Mouse (Mus musculus) CH12.LX (cell line): Measurements from ENCODE around the gene Bst2. TPM values are rescaled to one million over a fixed set of nuclear protein-coding genes. Genes with fewer than 3 reads are reported as not detected.

Experiments used
- DNase-seq: peaks from one replicate; pipeline ENCODE4 v3.0.0-alpha.2; 2013; ENCODE audit errors: extremely low read depth
- H3K27ac ChIP-seq: 2 replicates; pipeline ENCODE4 v1.5.1; 2012; ENCODE audit warnings: low read depth, mild to moderate bottlenecking, control low read depth, moderate library complexity; ENCODE audit not compliant: insufficient read depth
- H3K27me3 ChIP-seq: replicated peaks from 2 replicates; pipeline ENCODE3; 2012; ENCODE audit warnings: inconsistent platforms
- H3K36me3 ChIP-seq, 2 experiments: replicated peaks in 1 of 2; 2 replicates each; pipeline versions ENCODE3 to v1.6.1; 2012; ENCODE audit warnings: inconsistent platforms in 1 of 2, low read length in 1 of 2, mild to moderate bottlenecking in 1 of 2, mixed read lengths in 1 of 2, moderate library complexity in 1 of 2; ENCODE audit not compliant: control insufficient read depth in 1 of 2, insufficient read depth in 1 of 2
- H3K4me1 ChIP-seq, 2 experiments: 2 replicates each; pipeline ENCODE4 v1.6.1; 2012; ENCODE audit warnings: inconsistent platforms in 1 of 2, moderate library complexity in 1 of 2; ENCODE audit not compliant: insufficient read depth in 2 of 2, control insufficient read depth in 1 of 2
- H3K4me2 ChIP-seq: 2 replicates; pipeline ENCODE4 v1.6.1; 2012; ENCODE audit warnings: low read depth, mild to moderate bottlenecking, control low read depth; ENCODE audit not compliant: poor library complexity, insufficient read depth, severe bottlenecking
- H3K4me3 ChIP-seq, 3 experiments: fragments of 150-350 bp in 1 of 3; sonication (generic) in 1 of 3; replicated peaks in 1 of 3; 2 replicates each; pipeline versions ENCODE3 to v1.5.1; 2011 to 2012; ENCODE audit warnings: low read depth in 2 of 3, low read length in 2 of 3, mild to moderate bottlenecking in 2 of 3, moderate library complexity in 2 of 3, control low read depth in 1 of 3, improper control_type of control experiment in 1 of 3, inconsistent platforms in 1 of 3, mixed read lengths in 1 of 3; ENCODE audit not compliant: poor library complexity in 1 of 3
- H3K79me2 ChIP-seq: replicated peaks from 2 replicates; pipeline ENCODE4 v1.6.1; 2012; ENCODE audit warnings: mild to moderate bottlenecking, moderate library complexity; ENCODE audit not compliant: control insufficient read depth, poor library complexity, insufficient read depth, severe bottlenecking; ENCODE audit errors: extremely low read depth
- H3K9ac ChIP-seq: 2 replicates; pipeline ENCODE4 v1.6.1; 2012; ENCODE audit warnings: low read depth, mild to moderate bottlenecking, control low read depth, moderate library complexity; ENCODE audit not compliant: insufficient read depth
- H3K9me3 ChIP-seq: replicated peaks from 2 replicates; pipeline ENCODE3; 2012; ENCODE audit warnings: low read length, inconsistent platforms, mixed read lengths
- BHLHE40 ChIP-seq: IDR thresholded peaks from 2 replicates; pipeline ENCODE4 v1.6.1; 2011; ENCODE audit warnings: mild to moderate bottlenecking, low read depth, low read length, improper control_type of control experiment
- CHD2 ChIP-seq: IDR thresholded peaks from 2 replicates; pipeline ENCODE4 v1.6.1; 2011; ENCODE audit warnings: low read length, improper control_type of control experiment
- CTCF ChIP-seq, 2 experiments: IDR thresholded peaks in 1 of 2; conservative IDR thresholded peaks in 1 of 2; 2 replicates each; pipeline ENCODE4 v1.5.1; 2011 to 2012; ENCODE audit warnings: low read depth in 2 of 2, low read length in 2 of 2, improper control_type of control experiment in 1 of 2, inconsistent platforms in 1 of 2, mild to moderate bottlenecking in 1 of 2, moderate library complexity in 1 of 2
- ELF1 ChIP-seq: IDR thresholded peaks from 2 replicates; pipeline ENCODE4 v1.6.1; 2014; ENCODE audit warnings: low read depth, mild to moderate bottlenecking, inconsistent platforms, low read length, improper control_type of control experiment
- EP300 ChIP-seq: IDR thresholded peaks from 2 replicates; pipeline ENCODE4 v1.6.1; 2011; ENCODE audit warnings: low read length, improper control_type of control experiment
- ETS1 ChIP-seq: conservative IDR thresholded peaks from 2 replicates; pipeline ENCODE4 v1.6.1; 2012; ENCODE audit warnings: low read depth, mild to moderate bottlenecking, inconsistent platforms, low read length, improper control_type of control experiment, moderate library complexity
- GABPA ChIP-seq: IDR thresholded peaks from 2 replicates; pipeline ENCODE4 v1.6.1; 2012; ENCODE audit warnings: low read depth, low read length, improper control_type of control experiment, inconsistent platforms; ENCODE audit not compliant: insufficient replicate concordance
- HCFC1 ChIP-seq: IDR thresholded peaks from 2 replicates; pipeline ENCODE4 v1.6.1; 2012; ENCODE audit warnings: low read depth, mild to moderate bottlenecking, inconsistent platforms, low read length, improper control_type of control experiment
- IRF4 ChIP-seq: IDR thresholded peaks from 2 replicates; pipeline ENCODE4 v1.6.1; 2014; ENCODE audit warnings: low read depth, mild to moderate bottlenecking, inconsistent platforms, low read length, improper control_type of control experiment
- JUN ChIP-seq: IDR thresholded peaks from 2 replicates; pipeline ENCODE4 v1.6.1; 2011; ENCODE audit warnings: low read depth, mild to moderate bottlenecking, low read length, improper control_type of control experiment, moderate library complexity; ENCODE audit not compliant: insufficient read depth
- MAFK ChIP-seq: IDR thresholded peaks from 2 replicates; pipeline ENCODE4 v1.6.1; 2011; ENCODE audit warnings: low read length, improper control_type of control experiment; ENCODE audit not compliant: insufficient replicate concordance
- MAZ ChIP-seq: IDR thresholded peaks from 2 replicates; pipeline ENCODE4 v1.6.1; 2012; ENCODE audit warnings: low read depth, mild to moderate bottlenecking, inconsistent platforms, low read length, improper control_type of control experiment, moderate library complexity
- MEF2A ChIP-seq: IDR thresholded peaks from 2 replicates; pipeline ENCODE4 v1.6.1; 2014; ENCODE audit warnings: low read depth, mild to moderate bottlenecking, inconsistent platforms, low read length, improper control_type of control experiment, borderline replicate concordance
- NELFE ChIP-seq: IDR thresholded peaks from 2 replicates; pipeline ENCODE4 v1.6.1; 2011; ENCODE audit warnings: low read depth, low read length, improper control_type of control experiment
- NRF1 ChIP-seq: IDR thresholded peaks from 2 replicates; pipeline ENCODE4 v1.6.1; 2014; ENCODE audit warnings: low read depth, mild to moderate bottlenecking, inconsistent platforms, low read length, improper control_type of control experiment, moderate library complexity
- POLR2A ChIP-seq: IDR thresholded peaks from 2 replicates; pipeline ENCODE4 v1.6.1; 2011; ENCODE audit warnings: low read depth, mild to moderate bottlenecking, improper control_type of control experiment, low read length
- POLR2AphosphoS2 ChIP-seq: IDR thresholded peaks from 2 replicates; pipeline ENCODE4 v1.6.1; 2011; ENCODE audit warnings: low read depth, low read length, improper control_type of control experiment
- RCOR1 ChIP-seq: conservative IDR thresholded peaks from 2 replicates; pipeline ENCODE4 v1.6.1; 2012; ENCODE audit warnings: low read depth, mild to moderate bottlenecking, inconsistent platforms, low read length, improper control_type of control experiment
- SIN3A ChIP-seq: IDR thresholded peaks from 2 replicates; pipeline ENCODE4 v1.6.1; 2012; ENCODE audit warnings: low read length, improper control_type of control experiment, inconsistent platforms
- SMC3 ChIP-seq: IDR thresholded peaks from 2 replicates; pipeline ENCODE4 v1.6.1; 2011; ENCODE audit warnings: low read depth, low read length, improper control_type of control experiment
- TBP ChIP-seq: conservative IDR thresholded peaks from 2 replicates; pipeline ENCODE4 v1.6.1; 2011; ENCODE audit warnings: low read depth, low read length, improper control_type of control experiment
- TCF12 ChIP-seq: IDR thresholded peaks from 2 replicates; pipeline ENCODE4 v1.6.1; 2014; ENCODE audit warnings: low read depth, mild to moderate bottlenecking, inconsistent platforms, low read length, improper control_type of control experiment
- USF2 ChIP-seq: conservative IDR thresholded peaks from 2 replicates; pipeline ENCODE4 v1.6.1; 2011; ENCODE audit warnings: low read depth, low read length, improper control_type of control experiment
- ZC3H11A ChIP-seq: IDR thresholded peaks from 2 replicates; pipeline ENCODE4 v1.6.1; 2012; ENCODE audit warnings: low read depth, mild to moderate bottlenecking, inconsistent platforms, low read length, improper control_type of control experiment
- ZKSCAN1 ChIP-seq: IDR thresholded peaks from 2 replicates; pipeline ENCODE4 v1.6.1; 2012; ENCODE audit warnings: low read depth, inconsistent platforms, low read length, improper control_type of control experiment, borderline replicate concordance
- ZNF384 ChIP-seq: IDR thresholded peaks from 2 replicates; pipeline ENCODE4 v1.6.1; 2012; ENCODE audit warnings: low read depth, low read length, improper control_type of control experiment, inconsistent platforms
- dilution Hi-C: fragments of 300-500 bp; cut with MboI; formaldehyde crosslinking; loops from 2 replicates; pipeline ENCODE4 v1.14.3; 2020; ENCODE audit warnings: low sequenced_read_pairs; ENCODE audit not compliant: extremely low pct_unique_long_range_greater_than_20kb, extremely low pct_ligation_motif_present
- in situ Hi-C: fragments of 300-500 bp; cut with MboI; formaldehyde crosslinking; loops from 3 replicates; pipeline ENCODE4 v1.14.3; 2019; ENCODE audit warnings: low sequenced_read_pairs, low pct_ligation_motif_present, low pct_unique_long_range_greater_than_20kb, mixed read lengths
- polyA plus RNA-seq: library from polyadenylated mRNA; unstranded; fragments of >175 nt; gene quantifications from 2 replicates; pipeline ENCODE4 v1.2.1, GENCODE M21; 2012; ENCODE audit warnings: low read depth; ENCODE audit not compliant: insufficient read length
- total RNA-seq, 2 experiments: library from RNA; depleted of rRNA; stranded (reverse); fragments of 300-350 nt in 1 of 2; fragments of >200 nt in 1 of 2; gene quantifications; 2 replicates each; pipeline ENCODE4 v1.2.3; 2012 to 2014

Gene Bst2
- total and polyA plus RNA-seq, 3 experiments, result 214 to 424 (median 304) TPM

- TF ChIP-seq IRF4, result peak; percentile 34; the same call in 1 of the 2 replicates
- peak; percentile 60; the same call in 1 of the 2 replicates for TF ChIP-seq TCF12
- TF ChIP-seq POLR2AphosphoS2, result 0 out of 2 replicates have a peak, but pooled peaks have one; percentile 47
- no peak for TF ChIP-seq JUN
- TF ChIP-seq MEF2A, result peak; percentile 53
- 0 out of 2 replicates have a peak, but pooled peaks have one; percentile 2 for TF ChIP-seq TBP
- TF ChIP-seq CTCF (conservative IDR thresholded peaks at IDR 0.05 in 1 of 2, IDR thresholded peaks at IDR 0.05 in 1 of 2; ENCODE audit: low read depth in 2 of 2, low read length in 2 of 2), result no peak
- TF ChIP-seq ZNF384, result peak; percentile 45; the same call in 1 of the 2 replicates
- peak; percentile 58; the same call in 1 of the 2 replicates for TF ChIP-seq GABPA
- TF ChIP-seq RCOR1, result no peak
- TF ChIP-seq EP300, result no peak
- TF ChIP-seq USF2, result no peak
- TF ChIP-seq ZKSCAN1, result no peak
- peak; percentile 70; the same call in 1 of the 2 replicates for TF ChIP-seq NELFE
- peak; percentile 84 for TF ChIP-seq MAZ
- TF ChIP-seq ELF1, result peak; percentile 96
- TF ChIP-seq MAFK, result no peak
Observed at GRCm38 (mm10) chr8:71542632-71543343, 5.5 kb upstream of the Bst2 start, which contains the start of gene Mvb12a (continued).

DNA sequence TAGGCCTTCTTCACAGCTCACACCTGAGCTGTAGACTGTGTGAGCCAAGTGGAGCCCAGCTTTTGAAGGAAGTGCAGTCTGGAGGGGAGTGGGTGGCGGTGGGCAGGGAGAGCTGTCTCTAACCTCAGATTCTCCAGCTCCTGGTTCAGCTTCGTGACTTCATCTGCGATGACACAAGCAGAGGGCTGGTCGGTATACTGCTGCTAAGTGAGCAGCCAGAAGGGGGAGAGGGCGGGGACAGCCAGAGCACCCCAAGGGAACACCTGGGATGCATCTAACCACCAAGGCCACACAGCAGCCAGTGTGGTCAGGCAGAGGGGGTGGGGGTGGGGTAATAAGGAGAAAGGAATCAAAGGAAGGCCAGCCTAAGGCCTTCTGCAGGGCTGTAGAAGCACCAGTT, 1.6 kb downstream of the Bst2 start:
- Histone ChIP-seq H3K9ac (peak overlapping the region; percentile 84; the same call in 1 of the 2 replicates), H3K36me3 (peaks cover 5 to 15% of the 10 kb centered on the region in 2 experiments), H3K27me3 (no peaks in the 10 kb centered on the region), H3K4me2 (peak overlapping the region; percentile 90), H3K4me3 (peak overlapping the region; percentile 83 to 93 (median 89)), H3K27ac (peak overlapping the region; percentile 47), H3K9me3 (no peaks in the 10 kb centered on the region), H3K79me2 (peaks cover 11% of the 10 kb centered on the region; the same call in 1 of the 2 replicates), H3K4me1 (peaks cover 14 to 59% of the 10 kb centered on the region in 2 experiments)
- dilution Hi-C loops, result no loop called here
- 0 out of 4 replicates have a peak, but pooled peaks of 1 of the 2 experiments have one; percentile 12 for TF ChIP-seq CTCF (conservative IDR thresholded peaks at IDR 0.05 in 1 of 2, IDR thresholded peaks at IDR 0.05 in 1 of 2; ENCODE audit: low read depth in 2 of 2, low read length in 2 of 2)
- peak; percentile 51; the same call in 1 of the 2 replicates for TF ChIP-seq BHLHE40
- TF ChIP-seq CHD2, result peak; percentile 67; the same call in 1 of the 2 replicates
- TF ChIP-seq ZC3H11A, result no peak
- 0 out of 2 replicates have a peak, but pooled peaks have one; percentile 57 for TF ChIP-seq MAZ
- TF ChIP-seq POLR2A, result peak; percentile 26; the same call in 1 of the 2 replicates
- peak; percentile 62 for TF ChIP-seq IRF4
- no peak for TF ChIP-seq HCFC1
- TF ChIP-seq TCF12, result peak; percentile 70; the same call in 1 of the 2 replicates
- TF ChIP-seq NRF1, result no peak
- TF ChIP-seq ETS1, result peak; percentile 59
- peak; percentile 42; the same call in 1 of the 2 replicates for TF ChIP-seq SIN3A
- TF ChIP-seq POLR2AphosphoS2, result no peak
- TF ChIP-seq MEF2A, result peak; percentile 34; the same call in 1 of the 2 replicates
- no peak for TF ChIP-seq SMC3
- 0 out of 2 replicates have a peak, but pooled peaks have one; percentile 18 for TF ChIP-seq EP300
- TF ChIP-seq MAFK, result no peak
- in situ Hi-C loops, result no loop called here
- peak; percentile 79 for DNase-seq
